Mouse (Mus musculus) forebrain, embryonic 15.5 days (tissue): ENCODE data around the gene Kat2b. TPM values are rescaled to one million over a fixed set of nuclear protein-coding genes. Genes with fewer than 3 reads are reported as not detected.
A peak's percentile ranks its signal among the peaks of the same experiment; 100 is the strongest.

Experiments
- ATAC-seq: fragments of 200-750 bp; cut with Nextera tagmentation; replicated peaks from 2 replicates; pipeline ENCODE4 v1.8.0; 2017; ENCODE audit warnings: mild to moderate bottlenecking, moderate TSS enrichment, moderate library complexity
- H3K27ac ChIP-seq: fragments of 300-500 bp; sonication (generic); replicated peaks from 2 replicates; pipeline ENCODE4 v1.5.1; 2015; ENCODE audit warnings: mild to moderate bottlenecking, inconsistent platforms
- H3K27me3 ChIP-seq: fragments of 300-500 bp; sonication (generic); 2 replicates; pipeline ENCODE4 v1.6.1; 2015; ENCODE audit warnings: inconsistent platforms
- H3K36me3 ChIP-seq: fragments of 300-500 bp; sonication (generic); 2 replicates; pipeline ENCODE4 v1.6.1; 2015; ENCODE audit warnings: mild to moderate bottlenecking, inconsistent platforms
- H3K4me1 ChIP-seq: fragments of 300-500 bp; sonication (generic); 2 replicates; pipeline ENCODE4 v1.6.1; 2015; ENCODE audit warnings: inconsistent platforms
- H3K4me2 ChIP-seq: fragments of 300-500 bp; sonication (generic); replicated peaks from 2 replicates; pipeline ENCODE4 v1.6.1; 2015; ENCODE audit warnings: mild to moderate bottlenecking, inconsistent platforms
- H3K4me3 ChIP-seq: fragments of 300-500 bp; sonication (generic); 2 replicates; pipeline ENCODE4 v1.5.1; 2015; ENCODE audit warnings: mild to moderate bottlenecking, inconsistent platforms
- H3K9ac ChIP-seq: fragments of 300-500 bp; sonication (generic); replicated peaks from 2 replicates; pipeline ENCODE4 v1.6.1; 2015; ENCODE audit warnings: mild to moderate bottlenecking, inconsistent platforms
- H3K9me3 ChIP-seq: fragments of 300-500 bp; sonication (generic); 2 replicates; pipeline ENCODE4 v1.6.1; 2016; ENCODE audit warnings: inconsistent platforms
- WGBS: fragments of 180-500 bp; shearing (Covaris S2); methylation state at CpG from one replicate; pipeline ENCODE4 v1.1.7; 2015; ENCODE audit warnings: mixed read lengths; 5-methylcytosine and 5-hydroxymethylcytosine counted together
- polyA plus RNA-seq: library from polyadenylated mRNA; unstranded; fragments of >200 nt; fragmentation: Nextera tagmentation; extraction: Ambion mirVana; gene quantifications from 2 replicates; pipeline ENCODE4 v1.2.1, GENCODE M21; 2015

Gene Kat2b
- polyA plus RNA-seq, 1 experiment from 2014 or later: 6.3 TPM

- H3K9ac ChIP-seq: no peak overlapping the region
- WGBS: 87% methylated on average over 2 of the region's 2 CpGs
- no peaks in the 10 kb centered on the region for H3K36me3 ChIP-seq
- no peak overlapping the region for H3K4me2 ChIP-seq
- H3K4me3 ChIP-seq: no peak overlapping the region
- no peak overlapping the region for H3K27ac ChIP-seq
- no peaks in the 10 kb centered on the region for H3K27me3 ChIP-seq
- H3K9me3 ChIP-seq: no peaks in the 10 kb centered on the region
- H3K4me1 ChIP-seq: no peaks in the 10 kb centered on the region
- no peak for ATAC-seq
These were observed 10.5 kb downstream of the Kat2b start for GRCm38 (mm10) chr17:53577151-53577550.

- Histone ChIP-seq H3K27me3 (no peaks in the 10 kb centered on the region), H3K9ac (no peak overlapping the region), H3K36me3 (no peaks in the 10 kb centered on the region), H3K27ac (no peak overlapping the region), H3K9me3 (no peaks in the 10 kb centered on the region), H3K4me3 (no peak overlapping the region), H3K4me1 (no peaks in the 10 kb centered on the region; the same call in 1 of the 2 replicates), H3K4me2 (no peak overlapping the region)
- ATAC-seq: no peak
- 76% methylated on average over 5 of the region's 5 CpGs for WGBS
These were observed 11.1 kb downstream of the Kat2b start for GRCm38 (mm10) chr17:53577754-53578153.

- Histone ChIP-seq H3K4me2 (no peak overlapping the region), H3K36me3 (no peaks in the 10 kb centered on the region), H3K27ac (no peak overlapping the region), H3K4me1 (no peaks in the 10 kb centered on the region; the same call in 1 of the 2 replicates), H3K4me3 (no peak overlapping the region), H3K9ac (no peak overlapping the region), H3K9me3 (no peaks in the 10 kb centered on the region), H3K27me3 (no peaks in the 10 kb centered on the region)
- 83% methylated on average over 6 of the region's 6 CpGs for WGBS
- ATAC-seq: no peak
These were observed 11.6 kb downstream of the Kat2b start for GRCm38 (mm10) chr17:53578249-53578648.

GRCm38 (mm10) chr17:53578776-53579175 lies 12.1 kb downstream of the Kat2b start:
- Histone ChIP-seq H3K27ac (no peak overlapping the region), H3K27me3 (no peaks in the 10 kb centered on the region), H3K9me3 (no peaks in the 10 kb centered on the region), H3K4me1 (no peaks in the 10 kb centered on the region; the same call in 1 of the 2 replicates), H3K36me3 (no peaks in the 10 kb centered on the region), H3K4me3 (no peak overlapping the region), H3K4me2 (no peak overlapping the region), H3K9ac (no peak overlapping the region)
- no peak for ATAC-seq
- WGBS: 70% methylated on average over 9 of the region's 9 CpGs

- no peak for ATAC-seq
- H3K27me3 ChIP-seq: no peaks in the 10 kb centered on the region
- H3K36me3 ChIP-seq: no peaks in the 10 kb centered on the region
- H3K4me2 ChIP-seq: no peak overlapping the region
- no peak overlapping the region for H3K4me3 ChIP-seq
- H3K9ac ChIP-seq: no peak overlapping the region
- WGBS: 45% methylated on average over 4 of the region's 4 CpGs
- H3K9me3 ChIP-seq: no peaks in the 10 kb centered on the region
- no peaks in the 10 kb centered on the region; the same call in 1 of the 2 replicates for H3K4me1 ChIP-seq
- H3K27ac ChIP-seq: no peak overlapping the region
These were observed 13.0 kb downstream of the Kat2b start for GRCm38 (mm10) chr17:53579612-53580011.

- no peaks in the 10 kb centered on the region for H3K36me3 ChIP-seq
- H3K9me3 ChIP-seq: no peaks in the 10 kb centered on the region
- H3K4me3 ChIP-seq: no peak overlapping the region
- no peak for ATAC-seq
- H3K27me3 ChIP-seq: no peaks in the 10 kb centered on the region
- no peak overlapping the region for H3K9ac ChIP-seq
- WGBS: 57% methylated on average over 3 of the region's 3 CpGs
- no peaks in the 10 kb centered on the region; the same call in 1 of the 2 replicates for H3K4me1 ChIP-seq
- H3K27ac ChIP-seq: no peak overlapping the region
- no peak overlapping the region for H3K4me2 ChIP-seq
These were observed 13.6 kb downstream of the Kat2b start for GRCm38 (mm10) chr17:53580237-53580636.

- Histone ChIP-seq H3K27me3 (no peaks in the 10 kb centered on the region), H3K4me2 (no peak overlapping the region), H3K36me3 (no peaks in the 10 kb centered on the region), H3K4me3 (no peak overlapping the region), H3K27ac (no peak overlapping the region), H3K9ac (no peak overlapping the region), H3K4me1 (peaks cover 13% of the 10 kb centered on the region), H3K9me3 (no peaks in the 10 kb centered on the region)
- ATAC-seq: no peak
- 59% methylated on average over 4 of the region's 4 CpGs for WGBS
These were observed 15.4 kb downstream of the Kat2b start for GRCm38 (mm10) chr17:53582026-53582585.

- Histone ChIP-seq H3K36me3 (no peaks in the 10 kb centered on the region), H3K4me2 (no peak overlapping the region), H3K9me3 (no peaks in the 10 kb centered on the region), H3K4me1 (peaks cover 18% of the 10 kb centered on the region), H3K27ac (no peak overlapping the region), H3K27me3 (no peaks in the 10 kb centered on the region), H3K9ac (no peak overlapping the region), H3K4me3 (no peak overlapping the region)
- no peak for ATAC-seq
- WGBS: 81% methylated on average over 7 of the region's 7 CpGs
These were observed 16.1 kb downstream of the Kat2b start for GRCm38 (mm10) chr17:53582805-53583204.

- no peaks in the 10 kb centered on the region for H3K27me3 ChIP-seq
- no peak overlapping the region for H3K4me2 ChIP-seq
- no peak overlapping the region for H3K9ac ChIP-seq
- H3K27ac ChIP-seq: no peak overlapping the region
- peaks cover 21% of the 10 kb centered on the region for H3K4me1 ChIP-seq
- H3K36me3 ChIP-seq: no peaks in the 10 kb centered on the region
- ATAC-seq: no peak
- no peaks in the 10 kb centered on the region for H3K9me3 ChIP-seq
- no peak overlapping the region for H3K4me3 ChIP-seq
- WGBS: 81% methylated on average over 11 of the region's 11 CpGs
These were observed 17.4 kb downstream of the Kat2b start for GRCm38 (mm10) chr17:53583846-53584579.

- Histone ChIP-seq H3K9me3 (no peaks in the 10 kb centered on the region), H3K4me2 (peak overlapping the region; percentile 4; the same call in 1 of the 2 replicates), H3K27ac (peak overlapping the region; percentile 74), H3K4me1 (peaks cover 21% of the 10 kb centered on the region), H3K9ac (no peak overlapping the region), H3K27me3 (no peaks in the 10 kb centered on the region), H3K4me3 (no peak overlapping the region), H3K36me3 (no peaks in the 10 kb centered on the region)
- 34% methylated on average over 14 of the region's 14 CpGs for WGBS
- peak; percentile 96 for ATAC-seq
These were observed 20.6 kb downstream of the Kat2b start for GRCm38 (mm10) chr17:53587074-53587851.

GRCm38 (mm10) chr17:53588097-53588855 lies 21.6 kb downstream of the Kat2b start:
- H3K4me2 ChIP-seq: no peak overlapping the region
- ATAC-seq: no peak
- no peaks in the 10 kb centered on the region for H3K9me3 ChIP-seq
- no peaks in the 10 kb centered on the region for H3K36me3 ChIP-seq
- WGBS: 87% methylated on average over 9 of the region's 9 CpGs
- no peak overlapping the region for H3K4me3 ChIP-seq
- H3K27ac ChIP-seq: 0 out of 2 replicates have a peak overlapping the region, but pooled peaks have one; percentile 20
- no peak overlapping the region for H3K9ac ChIP-seq
- no peaks in the 10 kb centered on the region for H3K27me3 ChIP-seq
- H3K4me1 ChIP-seq: peaks cover 21% of the 10 kb centered on the region
